Mouse (Mus musculus) CH12.LX (cell line): ENCODE data around the gene Zcchc7. TPM values are rescaled to one million over a fixed set of nuclear protein-coding genes. Genes with fewer than 3 reads are reported as not detected.

ENCODE experiments used
- DNase-seq: peaks from one replicate; pipeline ENCODE4 v3.0.0-alpha.2; 2013; ENCODE audit errors: extremely low read depth
- H3K27ac ChIP-seq: 2 replicates; pipeline ENCODE4 v1.5.1; 2012; ENCODE audit warnings: low read depth, mild to moderate bottlenecking, control low read depth, moderate library complexity; ENCODE audit not compliant: insufficient read depth
- H3K27me3 ChIP-seq: replicated peaks from 2 replicates; pipeline ENCODE3; 2012; ENCODE audit warnings: inconsistent platforms
- H3K36me3 ChIP-seq, 2 experiments: replicated peaks in 1 of 2; 2 replicates each; pipeline versions ENCODE3 to v1.6.1; 2012; ENCODE audit warnings: inconsistent platforms in 1 of 2, low read length in 1 of 2, mild to moderate bottlenecking in 1 of 2, mixed read lengths in 1 of 2, moderate library complexity in 1 of 2; ENCODE audit not compliant: control insufficient read depth in 1 of 2, insufficient read depth in 1 of 2
- H3K4me1 ChIP-seq, 2 experiments: 2 replicates each; pipeline ENCODE4 v1.6.1; 2012; ENCODE audit warnings: inconsistent platforms in 1 of 2, moderate library complexity in 1 of 2; ENCODE audit not compliant: insufficient read depth in 2 of 2, control insufficient read depth in 1 of 2
- H3K4me2 ChIP-seq: 2 replicates; pipeline ENCODE4 v1.6.1; 2012; ENCODE audit warnings: low read depth, mild to moderate bottlenecking, control low read depth; ENCODE audit not compliant: poor library complexity, insufficient read depth, severe bottlenecking
- H3K4me3 ChIP-seq, 3 experiments: fragments of 150-350 bp in 1 of 3; sonication (generic) in 1 of 3; replicated peaks in 1 of 3; 2 replicates each; pipeline versions ENCODE3 to v1.5.1; 2011 to 2012; ENCODE audit warnings: low read depth in 2 of 3, low read length in 2 of 3, mild to moderate bottlenecking in 2 of 3, moderate library complexity in 2 of 3, control low read depth in 1 of 3, improper control_type of control experiment in 1 of 3, inconsistent platforms in 1 of 3, mixed read lengths in 1 of 3; ENCODE audit not compliant: poor library complexity in 1 of 3
- H3K79me2 ChIP-seq: replicated peaks from 2 replicates; pipeline ENCODE4 v1.6.1; 2012; ENCODE audit warnings: mild to moderate bottlenecking, moderate library complexity; ENCODE audit not compliant: control insufficient read depth, poor library complexity, insufficient read depth, severe bottlenecking; ENCODE audit errors: extremely low read depth
- H3K9ac ChIP-seq: 2 replicates; pipeline ENCODE4 v1.6.1; 2012; ENCODE audit warnings: low read depth, mild to moderate bottlenecking, control low read depth, moderate library complexity; ENCODE audit not compliant: insufficient read depth
- H3K9me3 ChIP-seq: replicated peaks from 2 replicates; pipeline ENCODE3; 2012; ENCODE audit warnings: low read length, inconsistent platforms, mixed read lengths
- CHD1 ChIP-seq: IDR thresholded peaks from 2 replicates; pipeline ENCODE4 v1.6.1; 2012; ENCODE audit warnings: low read depth, low read length, improper control_type of control experiment, inconsistent platforms
- CHD2 ChIP-seq: IDR thresholded peaks from 2 replicates; pipeline ENCODE4 v1.6.1; 2011; ENCODE audit warnings: low read length, improper control_type of control experiment
- EP300 ChIP-seq: IDR thresholded peaks from 2 replicates; pipeline ENCODE4 v1.6.1; 2011; ENCODE audit warnings: low read length, improper control_type of control experiment
- GABPA ChIP-seq: IDR thresholded peaks from 2 replicates; pipeline ENCODE4 v1.6.1; 2012; ENCODE audit warnings: low read depth, low read length, improper control_type of control experiment, inconsistent platforms; ENCODE audit not compliant: insufficient replicate concordance
- HCFC1 ChIP-seq: IDR thresholded peaks from 2 replicates; pipeline ENCODE4 v1.6.1; 2012; ENCODE audit warnings: low read depth, mild to moderate bottlenecking, inconsistent platforms, low read length, improper control_type of control experiment
- JUN ChIP-seq: IDR thresholded peaks from 2 replicates; pipeline ENCODE4 v1.6.1; 2011; ENCODE audit warnings: low read depth, mild to moderate bottlenecking, low read length, improper control_type of control experiment, moderate library complexity; ENCODE audit not compliant: insufficient read depth
- MAFK ChIP-seq: IDR thresholded peaks from 2 replicates; pipeline ENCODE4 v1.6.1; 2011; ENCODE audit warnings: low read length, improper control_type of control experiment; ENCODE audit not compliant: insufficient replicate concordance
- MAX ChIP-seq: IDR thresholded peaks from 2 replicates; pipeline ENCODE4 v1.6.1; 2011; ENCODE audit warnings: low read length, improper control_type of control experiment
- MAZ ChIP-seq: IDR thresholded peaks from 2 replicates; pipeline ENCODE4 v1.6.1; 2012; ENCODE audit warnings: low read depth, mild to moderate bottlenecking, inconsistent platforms, low read length, improper control_type of control experiment, moderate library complexity
- MEF2A ChIP-seq: IDR thresholded peaks from 2 replicates; pipeline ENCODE4 v1.6.1; 2014; ENCODE audit warnings: low read depth, mild to moderate bottlenecking, inconsistent platforms, low read length, improper control_type of control experiment, borderline replicate concordance
- MXI1 ChIP-seq: IDR thresholded peaks from 2 replicates; pipeline ENCODE4 v1.6.1; 2011; ENCODE audit warnings: mild to moderate bottlenecking, low read depth, low read length, improper control_type of control experiment
- MYC ChIP-seq: IDR thresholded peaks from 2 replicates; pipeline ENCODE4 v1.6.1; 2011; ENCODE audit warnings: low read depth, mild to moderate bottlenecking, improper control_type of control experiment, low read length
- NELFE ChIP-seq: IDR thresholded peaks from 2 replicates; pipeline ENCODE4 v1.6.1; 2011; ENCODE audit warnings: low read depth, low read length, improper control_type of control experiment
- POLR2A ChIP-seq: IDR thresholded peaks from 2 replicates; pipeline ENCODE4 v1.6.1; 2011; ENCODE audit warnings: low read depth, mild to moderate bottlenecking, improper control_type of control experiment, low read length
- POLR2AphosphoS2 ChIP-seq: IDR thresholded peaks from 2 replicates; pipeline ENCODE4 v1.6.1; 2011; ENCODE audit warnings: low read depth, low read length, improper control_type of control experiment
- RCOR1 ChIP-seq: conservative IDR thresholded peaks from 2 replicates; pipeline ENCODE4 v1.6.1; 2012; ENCODE audit warnings: low read depth, mild to moderate bottlenecking, inconsistent platforms, low read length, improper control_type of control experiment
- SIN3A ChIP-seq: IDR thresholded peaks from 2 replicates; pipeline ENCODE4 v1.6.1; 2012; ENCODE audit warnings: low read length, improper control_type of control experiment, inconsistent platforms
- TBP ChIP-seq: conservative IDR thresholded peaks from 2 replicates; pipeline ENCODE4 v1.6.1; 2011; ENCODE audit warnings: low read depth, low read length, improper control_type of control experiment
- TCF12 ChIP-seq: IDR thresholded peaks from 2 replicates; pipeline ENCODE4 v1.6.1; 2014; ENCODE audit warnings: low read depth, mild to moderate bottlenecking, inconsistent platforms, low read length, improper control_type of control experiment
- ZC3H11A ChIP-seq: IDR thresholded peaks from 2 replicates; pipeline ENCODE4 v1.6.1; 2012; ENCODE audit warnings: low read depth, mild to moderate bottlenecking, inconsistent platforms, low read length, improper control_type of control experiment
- ZNF384 ChIP-seq: IDR thresholded peaks from 2 replicates; pipeline ENCODE4 v1.6.1; 2012; ENCODE audit warnings: low read depth, low read length, improper control_type of control experiment, inconsistent platforms
- dilution Hi-C: fragments of 300-500 bp; cut with MboI; formaldehyde crosslinking; loops from 2 replicates; pipeline ENCODE4 v1.14.3; 2020; ENCODE audit warnings: low sequenced_read_pairs; ENCODE audit not compliant: extremely low pct_unique_long_range_greater_than_20kb, extremely low pct_ligation_motif_present
- in situ Hi-C: fragments of 300-500 bp; cut with MboI; formaldehyde crosslinking; loops from 3 replicates; pipeline ENCODE4 v1.14.3; 2019; ENCODE audit warnings: low sequenced_read_pairs, low pct_ligation_motif_present, low pct_unique_long_range_greater_than_20kb, mixed read lengths
- polyA plus RNA-seq: library from polyadenylated mRNA; unstranded; fragments of >175 nt; gene quantifications from 2 replicates; pipeline ENCODE4 v1.2.1, GENCODE M21; 2012; ENCODE audit warnings: low read depth; ENCODE audit not compliant: insufficient read length
- total RNA-seq, 2 experiments: library from RNA; depleted of rRNA; stranded (reverse); fragments of 300-350 nt in 1 of 2; fragments of >200 nt in 1 of 2; gene quantifications; 2 replicates each; pipeline ENCODE4 v1.2.3; 2012 to 2014

Gene Zcchc7
- total and polyA plus RNA-seq, 3 experiments, result 21.0 to 27.6 (median 25.2) TPM

GRCm38 (mm10) chr4:44709091-44709695 lies 46.5 kb upstream of the Zcchc7 start:
- TF ChIP-seq MAX (0 out of 2 replicates have a peak, but pooled peaks have one; percentile 15), RCOR1 (no peak), TCF12 (no peak; the same call in 1 of the 2 replicates), EP300 (no peak), MAFK (no peak), SIN3A (peak; percentile 54; the same call in 1 of the 2 replicates)
- peaks cover 5 to 17% of the 10 kb centered on the region in 2 experiments for H3K36me3 ChIP-seq
- peaks cover 58% of the 10 kb centered on the region for H3K79me2 ChIP-seq
- dilution Hi-C loops, result no loop called here
- peak overlapping the region; percentile 58 to 93 (median 66) for H3K4me3 ChIP-seq
- in situ Hi-C loops, result no loop called here
- H3K27ac ChIP-seq, result peak overlapping the region; percentile 88
- H3K4me1 ChIP-seq, result peaks cover 5 to 13% of the 10 kb centered on the region in 2 experiments; a peak in 3 of 4 replicates
- peaks cover 31% of the 10 kb centered on the region for H3K9me3 ChIP-seq
- H3K9ac ChIP-seq, result peak overlapping the region; percentile 90
- H3K4me2 ChIP-seq, result peak overlapping the region; percentile 95
- no peak for DNase-seq
- H3K27me3 ChIP-seq, result no peaks in the 10 kb centered on the region

DNA sequence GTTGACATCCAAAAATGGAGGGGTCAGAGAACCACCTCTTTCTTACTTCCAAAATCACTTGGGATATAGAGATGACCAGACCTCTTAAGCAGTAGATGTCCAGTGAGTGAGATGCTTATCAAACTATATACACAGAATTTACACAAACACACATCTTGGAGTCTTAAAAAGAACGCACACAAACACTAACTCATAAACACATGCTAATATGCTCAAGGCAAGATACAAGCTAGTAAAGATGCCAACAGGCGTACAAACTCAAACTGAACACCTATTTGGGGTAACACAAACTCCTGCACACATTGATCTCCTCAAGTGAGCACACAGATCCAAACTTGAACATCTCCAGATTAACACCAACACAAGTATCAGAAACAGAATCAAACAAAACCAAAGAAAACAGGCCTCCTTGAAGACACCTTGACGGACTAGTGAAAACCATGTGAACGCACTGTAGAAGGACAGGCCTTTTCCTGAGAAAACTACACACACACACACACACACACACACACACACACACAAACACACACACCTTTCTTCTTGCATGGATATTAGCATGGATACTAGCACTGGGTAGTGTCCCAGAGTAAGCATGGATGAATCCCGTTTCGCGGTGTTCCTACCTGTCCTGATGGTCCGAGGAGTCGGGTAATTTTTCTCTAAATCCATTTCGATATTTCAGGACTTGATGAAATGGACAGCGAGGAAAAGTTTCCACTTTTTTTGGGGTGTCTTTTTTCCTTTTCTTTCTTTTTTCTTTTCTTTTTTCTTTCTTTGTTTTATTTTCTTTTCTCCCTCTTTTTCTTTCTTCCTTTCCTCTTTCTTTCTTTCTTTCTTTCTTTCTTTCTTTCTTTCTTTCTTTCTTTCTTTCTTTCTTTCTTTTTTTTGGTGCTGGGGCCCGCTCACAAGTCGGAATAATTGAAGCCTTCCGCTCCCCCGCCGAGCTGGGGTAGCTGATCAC lies 45.7 kb upstream of the Zcchc7 start, which contains the start of gene Pax5:
Gene Pax5 (minus strand): TSS at position 748 of the 961 bp plus-strand sequence.
- no peaks in the 10 kb centered on the region for H3K27me3 ChIP-seq
- TF ChIP-seq ZNF384 (peak; percentile 66), ZC3H11A (no peak), SIN3A (peak; percentile 72), MAFK (no peak), MAZ (no peak), MYC (peak; percentile 55; the same call in 1 of the 2 replicates), CHD1 (peak; percentile 95), MEF2A (0 out of 2 replicates have a peak, but pooled peaks have one; percentile 13), TBP (0 out of 2 replicates have a peak, but pooled peaks have one; percentile 4), POLR2AphosphoS2 (0 out of 2 replicates have a peak, but pooled peaks have one; percentile 19), MXI1 (peak; percentile 63), EP300 (no peak), NELFE (no peak), POLR2A (no peak), JUN (no peak), MAX (peak; percentile 49; the same call in 1 of the 2 replicates), CHD2 (no peak), GABPA (no peak), HCFC1 (0 out of 2 replicates have a peak, but pooled peaks have one; percentile 24)
- TF ChIP-seq, all 38 proteins: peak for 10
- H3K4me2 ChIP-seq, result peak within 1 kb of the TSS; percentile 95
- DNase-seq, result no peak
- dilution Hi-C loops, result no loop called here
- H3K9me3 ChIP-seq, result peaks cover 25% of the 10 kb centered on the region
- peaks cover 5 to 7% of the 10 kb centered on the region in 2 experiments; a peak in 3 of 4 replicates for H3K4me1 ChIP-seq
- peak within 1 kb of the TSS; percentile 90 for H3K27ac ChIP-seq
- in situ Hi-C loops, result no loop called here
- peak within 1 kb of the TSS; percentile 58 to 93 (median 66) for H3K4me3 ChIP-seq
- peak within 1 kb of the TSS; percentile 90 for H3K9ac ChIP-seq
- peaks cover 50% of the 10 kb centered on the region for H3K79me2 ChIP-seq
- H3K36me3 ChIP-seq, result peaks cover 0 to 8% of the 10 kb centered on the region in 2 experiments
